Mouse (Mus musculus) MEL (cell line): ENCODE data around the gene Creb3. TPM values are rescaled to one million over a fixed set of nuclear protein-coding genes. Genes with fewer than 3 reads are reported as not detected.

Experiments used
- BHLHE40 ChIP-seq: IDR thresholded peaks from 2 replicates; pipeline ENCODE4 v1.6.1; 2012; ENCODE audit warnings: low read depth, mild to moderate bottlenecking, inconsistent platforms, low read length, improper control_type of control experiment, borderline replicate concordance
- CHD1 ChIP-seq: IDR thresholded peaks from 2 replicates; pipeline ENCODE4 v1.6.1; 2012; ENCODE audit warnings: low read depth, mild to moderate bottlenecking, inconsistent platforms, low read length, improper control_type of control experiment
- E2F4 ChIP-seq: IDR thresholded peaks from 2 replicates; pipeline ENCODE4 v1.6.1; 2011; ENCODE audit warnings: low read depth, low read length, improper control_type of control experiment, borderline replicate concordance
- ELF1 ChIP-seq: IDR thresholded peaks from 2 replicates; pipeline ENCODE4 v1.6.1; 2014; ENCODE audit warnings: low read depth, mild to moderate bottlenecking, inconsistent platforms, low read length, improper control_type of control experiment, moderate library complexity
- EP300 ChIP-seq, 2 experiments: IDR thresholded peaks; 2 replicates each; pipeline ENCODE4 v1.6.1; 2011; ENCODE audit warnings: improper control_type of control experiment in 2 of 2, low read length in 2 of 2, low read depth in 1 of 2, mild to moderate bottlenecking in 1 of 2
- ETS1 ChIP-seq: IDR thresholded peaks from 2 replicates; pipeline ENCODE4 v1.6.1; 2012; ENCODE audit warnings: low read depth, mild to moderate bottlenecking, inconsistent platforms, low read length, improper control_type of control experiment, moderate library complexity
- GABPA ChIP-seq: IDR thresholded peaks from 2 replicates; pipeline ENCODE4 v1.6.1; 2012; ENCODE audit warnings: low read depth, mild to moderate bottlenecking, inconsistent platforms, low read length, improper control_type of control experiment, moderate library complexity
- GATA1 ChIP-seq: IDR thresholded peaks from 2 replicates; pipeline ENCODE4 v1.6.1; 2011; ENCODE audit warnings: low read depth, low read length, improper control_type of control experiment
- KAT2A ChIP-seq: conservative IDR thresholded peaks from 2 replicates; pipeline ENCODE4 v1.6.1; 2012; ENCODE audit warnings: low read depth, low read length, improper control_type of control experiment, inconsistent platforms
- MAX ChIP-seq: IDR thresholded peaks from 2 replicates; pipeline ENCODE4 v1.6.1; 2011; ENCODE audit warnings: low read length, improper control_type of control experiment
- MEF2A ChIP-seq: IDR thresholded peaks from 2 replicates; pipeline ENCODE4 v1.6.1; 2014; ENCODE audit warnings: low read depth, mild to moderate bottlenecking, inconsistent platforms, low read length, improper control_type of control experiment; ENCODE audit not compliant: poor library complexity, insufficient replicate concordance, severe bottlenecking; ENCODE audit errors: extremely low read depth
- MXI1 ChIP-seq: IDR thresholded peaks from 2 replicates; pipeline ENCODE4 v1.6.1; 2011; ENCODE audit warnings: mild to moderate bottlenecking, low read depth, low read length, improper control_type of control experiment
- MYB ChIP-seq: IDR thresholded peaks from 2 replicates; pipeline ENCODE4 v1.6.1; 2011; ENCODE audit warnings: mild to moderate bottlenecking, low read depth, low read length, improper control_type of control experiment
- NELFE ChIP-seq: IDR thresholded peaks from 2 replicates; pipeline ENCODE4 v1.6.1; 2011; ENCODE audit warnings: low read depth, low read length, improper control_type of control experiment
- POLR2AphosphoS2 ChIP-seq: IDR thresholded peaks from 2 replicates; pipeline ENCODE4 v1.6.1; 2011; ENCODE audit warnings: low read length, improper control_type of control experiment
- POLR2AphosphoS5 ChIP-seq: IDR thresholded peaks from 2 replicates; pipeline ENCODE4 v1.6.1; 2012; ENCODE audit warnings: low read depth, borderline replicate concordance, mild to moderate bottlenecking, inconsistent platforms, low read length, moderate library complexity, mixed read lengths
- RAD21 ChIP-seq: IDR thresholded peaks from 2 replicates; pipeline ENCODE4 v1.6.1; 2011; ENCODE audit warnings: mild to moderate bottlenecking, low read depth, low read length, improper control_type of control experiment
- SMC3 ChIP-seq: IDR thresholded peaks from 2 replicates; pipeline ENCODE4 v1.6.1; 2011; ENCODE audit warnings: low read depth, low read length, improper control_type of control experiment
- TBP ChIP-seq: IDR thresholded peaks from 2 replicates; pipeline ENCODE4 v1.8.0; 2011; ENCODE audit warnings: low read depth, low read length, improper control_type of control experiment
- TCF12 ChIP-seq: IDR thresholded peaks from 2 replicates; pipeline ENCODE4 v1.6.1; 2014; ENCODE audit warnings: low read depth, mild to moderate bottlenecking, inconsistent platforms, low read length, improper control_type of control experiment, moderate library complexity
- UBTF ChIP-seq: IDR thresholded peaks from 2 replicates; pipeline ENCODE4 v1.6.1; 2012; ENCODE audit warnings: low read depth, mild to moderate bottlenecking, inconsistent platforms, low read length, improper control_type of control experiment, moderate library complexity, borderline replicate concordance; ENCODE audit not compliant: insufficient read depth
- USF1 ChIP-seq: IDR thresholded peaks from 2 replicates; pipeline ENCODE4 v1.6.1; 2014; ENCODE audit warnings: low read depth, mild to moderate bottlenecking, inconsistent platforms, low read length, improper control_type of control experiment, moderate library complexity
- USF2 ChIP-seq, 2 experiments: IDR thresholded peaks; 2 replicates each; pipeline ENCODE4 v1.6.1; 2011 to 2012; ENCODE audit warnings: improper control_type of control experiment in 2 of 2, low read length in 2 of 2, borderline replicate concordance in 1 of 2, inconsistent platforms in 1 of 2, low read depth in 1 of 2, mild to moderate bottlenecking in 1 of 2; ENCODE audit not compliant: insufficient read depth in 1 of 2
- ZC3H11A ChIP-seq: IDR thresholded peaks from 2 replicates; pipeline ENCODE4 v1.6.1; 2012; ENCODE audit warnings: low read depth, mild to moderate bottlenecking, inconsistent platforms, low read length, improper control_type of control experiment
- ZNF384 ChIP-seq: IDR thresholded peaks from 2 replicates; pipeline ENCODE4 v1.6.1; 2012; ENCODE audit warnings: low read depth, mild to moderate bottlenecking, inconsistent platforms, low read length, improper control_type of control experiment
- polyA plus RNA-seq, 2 experiments: library from polyadenylated mRNA; stranded (reverse) in 1 of 2; unstranded in 1 of 2; fragments of >175 nt in 1 of 2; fragments of >200 nt in 1 of 2; gene quantifications; 2 replicates each; pipeline versions ENCODE4 v1.2.1 to v1.2.4; 2012; ENCODE audit warnings: low replicate concordance in 2 of 2, low read depth in 1 of 2; ENCODE audit not compliant: insufficient read length in 2 of 2, insufficient read depth in 1 of 2, missing spikeins in 1 of 2
- total RNA-seq: library from RNA; depleted of rRNA; stranded (reverse); fragments of 300-350 nt; gene quantifications from 2 replicates; pipeline ENCODE4 v1.2.3, GENCODE M21; 2012; rRNA removed

Creb3 gene
- total and polyA plus RNA-seq, 3 experiments, result 17.1 to 21.3 TPM; not detected in 1

- TF ChIP-seq BHLHE40, result no peak
- TF ChIP-seq CHD1, result no peak
- no peak for TF ChIP-seq MAX
- TF ChIP-seq POLR2AphosphoS2, result no peak
- peak; percentile 53; the same call in 1 of the 2 replicates for TF ChIP-seq TCF12
- TF ChIP-seq POLR2AphosphoS5, result no peak
- no peak for TF ChIP-seq ETS1
- TF ChIP-seq MYB, result no peak
- no peak for TF ChIP-seq UBTF
- no peak for TF ChIP-seq ZC3H11A
- TF ChIP-seq TBP, result peak; percentile 86
- TF ChIP-seq ELF1, result peak; percentile 93
- no peak for TF ChIP-seq EP300 (IDR thresholded peaks at IDR 0.05; ENCODE audit: low read depth in 1 of 2, low read length in 2 of 2)
- TF ChIP-seq NELFE, result peak; percentile 67
- no peak for TF ChIP-seq SMC3
- no peak for TF ChIP-seq RAD21
- no peak for TF ChIP-seq E2F4
- TF ChIP-seq KAT2A, result peak; percentile 53; the same call in 1 of the 2 replicates
- TF ChIP-seq USF2 (IDR thresholded peaks at IDR 0.05; ENCODE audit: borderline replicate concordance in 1 of 2, insufficient read depth in 1 of 2, low read depth in 1 of 2, low read length in 2 of 2), result no peak
- TF ChIP-seq USF1, result no peak
- no peak for TF ChIP-seq MEF2A
- TF ChIP-seq GABPA, result no peak
- TF ChIP-seq ZNF384, result no peak
- TF ChIP-seq GATA1, result no peak
- TF ChIP-seq MXI1, result no peak
Measured at GRCm38 (mm10) chr4:43613060-43613730, 51.1 kb downstream of the Creb3 start (continued).

Other genes with a start within 250 kb of the Creb3 start
- gene Rusc2, start 180.4 kb upstream of the Creb3 start, total RNA-seq, result 2.4 and 4.7 TPM in 2 replicates
- gene Rusc2, start 180.4 kb upstream of the Creb3 start, polyA plus RNA-seq, result 1 to 10 TPM in 1 of 2 experiments, not detected in 1; 7.3 TPM
- not detected in 2 replicates for gene Fam166b, start 133.2 kb upstream of the Creb3 start, total RNA-seq
- gene Fam166b, start 133.2 kb upstream of the Creb3 start, polyA plus RNA-seq, result not detected
- gene Tesk1, start 120.4 kb upstream of the Creb3 start, total RNA-seq, result 7.6 and 9.1 TPM in 2 replicates
- gene Tesk1, start 120.4 kb upstream of the Creb3 start, polyA plus RNA-seq, result 10 to 100 TPM in 1 of 2 experiments, not detected in 1; 24.6 TPM
- gene Cd72, start 107.7 kb upstream of the Creb3 start, total RNA-seq, result 0.52 and 1.3 TPM in 2 replicates
- 1 to 10 TPM in 1 of 2 experiments, not detected in 1; 2.4 TPM for gene Cd72, start 107.7 kb upstream of the Creb3 start, polyA plus RNA-seq
- 0.08 TPM in 1 of 2 replicates, not detected in the other for gene Sit1, start 78.6 kb upstream of the Creb3 start, total RNA-seq
- under 1 TPM in 1 of 2 experiments, not detected in 1; 0.06 TPM for gene Sit1, start 78.6 kb upstream of the Creb3 start, polyA plus RNA-seq
- gene Ccdc107, start 69.4 kb upstream of the Creb3 start, total RNA-seq, result 32.9 and 44.3 TPM in 2 replicates
- gene Ccdc107, start 69.4 kb upstream of the Creb3 start, polyA plus RNA-seq, result 10 to 100 TPM in 1 of 2 experiments, not detected in 1; 56.7 TPM
- 26.3 and 26.5 TPM in 2 replicates for gene Arhgef39, start 62.6 kb upstream of the Creb3 start, total RNA-seq
- 10 to 100 TPM in 1 of 2 experiments, not detected in 1; 56.7 TPM for gene Arhgef39, start 62.6 kb upstream of the Creb3 start, polyA plus RNA-seq
- 0.77 and 1.2 TPM in 2 replicates for gene Car9, start 55.4 kb upstream of the Creb3 start, total RNA-seq
- 1 to 10 TPM in 1 of 2 experiments, not detected in 1; 3.3 TPM for gene Car9, start 55.4 kb upstream of the Creb3 start, polyA plus RNA-seq
- 0.08 TPM in 1 of 2 replicates, not detected in the other for gene Tpm2, start 38.6 kb upstream of the Creb3 start, total RNA-seq
- gene Tpm2, start 38.6 kb upstream of the Creb3 start, polyA plus RNA-seq, result not detected
- gene Tln1, start 359 bp downstream of the Creb3 start, total RNA-seq, result 106 and 112 TPM in 2 replicates
- gene Tln1, start 359 bp downstream of the Creb3 start, polyA plus RNA-seq, result 100 to 1,000 TPM in 1 of 2 experiments, 10 to 100 TPM in 1; 22.9 to 146 TPM
- 14.3 and 17.1 TPM in 2 replicates for gene Rgp1, start 16.4 kb downstream of the Creb3 start, total RNA-seq
- gene Rgp1, start 16.4 kb downstream of the Creb3 start, polyA plus RNA-seq, result 10 to 100 TPM in 1 of 2 experiments, not detected in 1; 47.6 TPM
- gene Gba2, start 16.5 kb downstream of the Creb3 start, total RNA-seq, result 5.7 and 6.2 TPM in 2 replicates
- gene Gba2, start 16.5 kb downstream of the Creb3 start, polyA plus RNA-seq, result 10 to 100 TPM in 1 of 2 experiments, not detected in 1; 24.9 TPM
- gene Msmp, start 22.2 kb downstream of the Creb3 start, total RNA-seq, result 0.73 and 1.0 TPM in 2 replicates
- gene Msmp, start 22.2 kb downstream of the Creb3 start, polyA plus RNA-seq, result 1 to 10 TPM in 1 of 2 experiments, not detected in 1; 2.5 TPM
- gene Npr2, start 69.6 kb downstream of the Creb3 start, total RNA-seq, result 0.27 and 0.49 TPM in 2 replicates
- gene Npr2, start 69.6 kb downstream of the Creb3 start, polyA plus RNA-seq, result 1 to 10 TPM in 1 of 2 experiments, not detected in 1; 2.3 TPM
- 0.15 and 0.29 TPM in 2 replicates for gene Spag8, start 91.3 kb downstream of the Creb3 start, total RNA-seq
- under 1 TPM in 1 of 2 experiments, not detected in 1; 0.57 TPM for gene Spag8, start 91.3 kb downstream of the Creb3 start, polyA plus RNA-seq
- gene Hint2, start 94.1 kb downstream of the Creb3 start, total RNA-seq, result 35.3 and 46.4 TPM in 2 replicates
- gene Hint2, start 94.1 kb downstream of the Creb3 start, polyA plus RNA-seq, result 100 to 1,000 TPM in 1 of 2 experiments, 10 to 100 TPM in 1; 33.2 to 254 TPM
- 0.42 and 0.46 TPM in 2 replicates for gene Tmem8b, start 106.6 kb downstream of the Creb3 start, total RNA-seq
- 1 to 10 TPM in 1 of 2 experiments, not detected in 1; 3.6 TPM for gene Tmem8b, start 106.6 kb downstream of the Creb3 start, polyA plus RNA-seq
- 7.0 and 8.8 TPM in 2 replicates for gene Fam221b, start 106.8 kb downstream of the Creb3 start, total RNA-seq
- gene Fam221b, start 106.8 kb downstream of the Creb3 start, polyA plus RNA-seq, result under 1 TPM in 1 of 2 experiments, not detected in 1; 0.10 TPM
- not detected in 2 replicates for gene Olfr70, start 138.5 kb downstream of the Creb3 start, total RNA-seq
- gene Olfr70, start 138.5 kb downstream of the Creb3 start, polyA plus RNA-seq, result not detected
- not detected in 2 replicates for gene Olfr71, start 147.9 kb downstream of the Creb3 start, total RNA-seq
- not detected for gene Olfr71, start 147.9 kb downstream of the Creb3 start, polyA plus RNA-seq
- not detected in 2 replicates for gene Hrct1, start 164.9 kb downstream of the Creb3 start, total RNA-seq
- not detected for gene Hrct1, start 164.9 kb downstream of the Creb3 start, polyA plus RNA-seq
- not detected in 2 replicates for gene Spaar, start 167.7 kb downstream of the Creb3 start, total RNA-seq
- gene Spaar, start 167.7 kb downstream of the Creb3 start, polyA plus RNA-seq, result not detected
- gene Olfr159, start 208.7 kb downstream of the Creb3 start, total RNA-seq, result not detected in 2 replicates
- not detected for gene Olfr159, start 208.7 kb downstream of the Creb3 start, polyA plus RNA-seq